Mouse (Mus musculus) right cerebral cortex, postnatal 4 days (tissue): ENCODE data around the gene Qrsl1.
A peak's percentile ranks its signal among the peaks of the same experiment; 100 is the strongest.
"Not testable (repeated sequence)": the region's sequence is repeated elsewhere in the genome, so short reads cannot be mapped to it uniquely, and the experiment has no call there.

Source experiments
- DNase-seq: peaks from one replicate; pipeline ENCODE4 v3.0.0-alpha.2; 2022

The Qrsl1 gene

GRCm38 (mm10) chr10:43901578-43902194 lies at the start of gene Qrsl1, which contains the start of gene Rtn4ip1:
Qrsl1 (minus strand) TSS chr10:43901745.
Rtn4ip1 (plus strand) TSS chr10:43901807.
- peak; percentile 90 for DNase-seq

GRCm38 (mm10) chr10:43945435-43945834 lies 43.9 kb upstream of the Qrsl1 start:
- no peak for DNase-seq

GRCm38 (mm10) chr10:43943736-43944135 lies 42.2 kb upstream of the Qrsl1 start:
- no peak for DNase-seq

DNA sequence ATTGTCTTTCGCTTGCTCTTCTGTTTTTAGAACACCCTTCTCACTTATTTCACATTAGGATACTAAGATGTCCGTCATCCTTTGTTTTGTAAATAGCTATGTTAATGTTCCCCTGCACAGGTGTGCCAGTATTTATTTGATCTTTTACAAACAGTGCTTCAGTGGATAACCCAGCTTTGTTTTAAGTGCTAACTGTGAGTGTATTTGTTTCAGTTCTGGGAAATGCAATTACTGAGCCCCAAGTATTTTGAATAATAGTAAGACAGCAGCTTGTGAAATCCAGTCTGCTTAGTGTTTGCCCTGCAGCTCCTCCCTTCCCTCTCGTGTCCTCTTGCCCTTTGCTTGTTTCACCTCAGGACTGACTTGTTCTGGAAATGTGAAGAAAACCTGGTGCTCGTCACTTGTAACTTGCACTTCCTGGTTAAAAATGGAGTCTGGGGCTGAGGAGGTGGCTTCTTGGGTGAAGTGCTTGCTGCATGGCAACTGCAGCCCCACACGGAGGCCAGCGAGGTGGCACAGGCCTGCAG lies 37.7 kb upstream of the Qrsl1 start:
- no peak for DNase-seq

GRCm38 (mm10) chr10:43928596-43928995 lies 27.1 kb upstream of the Qrsl1 start:
- no peak for DNase-seq

GRCm38 (mm10) chr10:43927736-43928135 lies 26.2 kb upstream of the Qrsl1 start:
- DNase-seq: no peak

DNA sequence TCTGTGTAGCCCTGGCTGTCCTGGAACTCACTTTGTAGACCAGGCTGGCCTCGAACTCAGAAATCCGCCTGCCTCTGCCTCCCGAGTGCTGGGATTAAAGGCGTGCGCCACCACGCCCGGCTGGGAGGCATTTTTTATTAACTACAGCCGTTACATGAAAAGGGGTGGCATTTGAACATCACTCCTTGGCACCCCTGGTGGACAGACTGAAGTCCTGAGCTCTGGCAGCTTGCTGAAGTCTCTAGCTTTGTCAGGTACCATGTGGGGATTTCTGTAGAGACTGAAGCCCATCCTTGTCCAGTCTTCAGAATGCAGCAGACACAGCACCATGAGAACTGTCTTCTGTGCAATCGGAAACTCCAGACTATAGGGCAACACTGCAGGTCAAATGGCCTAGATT lies 24.2 kb upstream of the Qrsl1 start:
- not testable (repeated sequence) for DNase-seq

- no peak for DNase-seq
Measured at GRCm38 (mm10) chr10:43923096-43923495, 21.6 kb upstream of the Qrsl1 start.

DNA sequence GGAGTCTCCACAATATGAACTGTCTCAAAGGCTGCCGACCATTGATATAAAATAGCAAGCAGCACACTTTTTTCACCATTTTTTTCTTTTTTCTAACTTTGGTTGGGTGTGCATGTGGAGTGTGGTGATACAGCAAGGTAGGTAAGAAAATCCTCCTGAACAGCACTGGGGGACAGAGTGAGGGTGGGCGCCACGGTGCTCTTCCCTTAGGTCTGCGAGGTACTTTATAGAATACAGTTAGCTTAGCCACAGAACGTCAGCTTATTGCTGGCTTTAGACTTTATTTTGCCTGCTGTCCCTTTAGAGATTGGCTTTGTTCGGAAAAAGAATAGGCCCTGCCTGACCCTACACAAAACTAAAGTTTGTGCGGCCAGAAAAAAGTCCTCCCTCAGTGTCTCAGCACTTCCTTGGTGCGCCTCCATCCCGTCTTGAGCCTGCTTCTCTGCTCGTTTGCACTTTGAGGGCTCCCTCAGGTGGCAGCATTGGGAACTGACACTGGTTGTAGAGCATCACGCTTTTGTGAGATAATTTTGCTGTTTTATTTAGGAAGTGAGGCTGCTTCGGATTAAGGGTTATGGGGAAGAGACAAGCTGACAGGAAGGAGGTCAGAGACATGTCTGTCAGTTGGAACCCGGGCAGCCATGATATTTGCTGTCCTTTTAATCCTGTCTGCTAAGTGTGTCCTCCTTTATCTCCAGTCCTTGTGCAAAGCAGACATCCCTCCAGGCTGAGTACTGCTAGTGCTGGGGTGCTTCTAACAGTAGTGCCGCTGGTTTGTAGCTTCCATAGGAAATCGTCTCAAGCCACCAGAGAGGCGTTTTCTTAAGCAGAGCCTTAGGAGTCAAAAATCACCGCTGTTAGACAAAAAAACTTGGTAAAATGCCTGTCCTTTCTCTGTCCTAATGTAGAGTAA lies 17.4 kb upstream of the Qrsl1 start:
- peak; percentile 95 for DNase-seq

GRCm38 (mm10) chr10:43916737-43917136 lies 15.2 kb upstream of the Qrsl1 start:
- DNase-seq: no peak

- DNase-seq: no peak
Measured at GRCm38 (mm10) chr10:43916181-43916580, 14.6 kb upstream of the Qrsl1 start.

GRCm38 (mm10) chr10:43912236-43912635 lies 10.7 kb upstream of the Qrsl1 start:
- DNase-seq: no peak

GRCm38 (mm10) chr10:43910873-43911142 lies 9.3 kb upstream of the Qrsl1 start:
- DNase-seq: no peak

GRCm38 (mm10) chr10:43910032-43910872 lies 8.7 kb upstream of the Qrsl1 start:
- no peak for DNase-seq

- no peak for DNase-seq
Measured at GRCm38 (mm10) chr10:43904569-43904968, 3.0 kb upstream of the Qrsl1 start.

GRCm38 (mm10) chr10:43900883-43901570 lies 518 bp downstream of the Qrsl1 start:
- no peak for DNase-seq

DNA sequence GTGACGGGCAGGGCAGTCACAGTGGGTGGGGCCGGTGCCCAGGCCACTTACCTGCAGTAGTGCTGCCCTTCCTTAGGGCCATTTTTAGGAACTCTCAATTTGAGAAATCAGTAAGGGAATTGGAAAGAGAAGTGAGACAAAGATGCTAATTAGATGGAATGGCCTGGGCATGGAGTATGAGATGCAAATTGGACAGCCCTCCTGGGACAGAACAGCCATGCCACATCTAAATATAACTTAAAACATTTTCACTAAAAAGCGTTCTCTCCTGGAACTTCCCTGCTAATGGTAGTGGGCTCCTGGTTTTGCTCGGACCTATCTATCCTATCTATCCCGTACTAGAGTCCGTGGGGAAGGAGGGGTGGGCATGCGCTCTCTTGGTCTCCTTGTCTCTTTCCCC lies 3.3 kb downstream of the Qrsl1 start:
- no peak for DNase-seq

DNA sequence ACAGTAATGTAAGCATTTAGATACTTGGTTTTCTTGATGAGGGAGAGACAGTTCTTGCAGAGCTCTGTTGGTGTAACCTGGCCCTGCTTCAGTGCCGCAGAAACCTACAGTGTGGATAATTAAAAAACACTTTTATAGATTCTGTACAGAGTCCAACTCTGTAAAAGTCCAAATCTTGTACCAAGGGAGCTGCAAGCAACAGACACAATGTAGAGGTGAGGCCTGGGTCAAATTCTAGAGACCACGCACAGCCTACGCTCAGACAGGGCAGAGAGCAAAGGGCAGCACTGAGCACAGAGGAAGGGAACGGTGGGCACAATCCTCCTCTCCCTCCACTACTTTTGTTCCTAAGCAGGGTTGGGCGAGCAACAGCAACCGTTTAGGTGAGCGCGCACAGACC lies 5.5 kb downstream of the Qrsl1 start:
- DNase-seq: no peak

- DNase-seq: no peak
Measured at GRCm38 (mm10) chr10:43892971-43893370, 8.6 kb downstream of the Qrsl1 start.

DNA sequence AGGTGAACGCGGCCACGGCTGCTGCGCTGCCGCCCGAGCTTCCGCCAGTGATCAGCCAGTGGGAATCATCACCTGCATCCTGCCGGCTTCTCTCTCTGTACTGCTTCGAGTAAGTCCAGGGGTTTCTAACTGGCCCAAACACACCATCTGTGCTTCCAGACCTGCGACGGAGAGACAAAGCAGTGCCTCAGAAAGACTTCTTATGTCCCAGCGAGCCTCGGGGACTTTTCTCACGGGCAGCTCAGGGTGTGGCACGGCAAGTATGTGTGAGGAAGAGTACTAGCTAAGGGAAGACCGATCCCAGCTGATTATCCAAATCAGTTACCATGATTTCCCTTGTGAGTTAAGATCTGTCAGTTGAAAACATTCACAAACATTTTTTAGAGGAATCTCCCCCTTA lies 12.6 kb downstream of the Qrsl1 start:
- no peak for DNase-seq

GRCm38 (mm10) chr10:43887676-43888075 lies 13.9 kb downstream of the Qrsl1 start:
- no peak for DNase-seq

- DNase-seq: no peak
Measured at GRCm38 (mm10) chr10:43871458-43871857, 30.1 kb downstream of the Qrsl1 start.

DNA sequence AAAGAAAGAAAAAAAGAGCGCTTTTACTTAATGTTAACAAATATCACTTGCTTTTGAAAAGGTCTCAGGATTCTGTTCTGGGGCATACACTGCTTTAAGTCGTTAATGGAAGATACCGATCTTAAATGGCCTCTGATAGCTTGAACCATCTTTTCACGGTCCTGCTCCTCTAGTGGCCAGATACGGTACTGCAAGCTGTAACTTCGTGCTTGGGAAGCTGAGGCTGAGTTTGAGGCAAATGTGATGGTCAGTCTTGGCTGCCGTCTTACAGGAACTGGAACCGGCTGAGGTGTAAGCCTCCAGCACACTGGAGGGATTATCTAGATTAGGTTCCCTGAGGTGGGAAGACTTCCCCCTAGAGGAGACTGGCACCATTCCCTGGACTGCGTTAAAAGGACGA lies 30.8 kb downstream of the Qrsl1 start:
- peak; percentile 44 for DNase-seq
